ENCODE assay signal across 21 mouse cellular contexts in genomic region chr5:127918376-127918775, GRCm38 (mm10).
"Had no signal": no experiment of that assay in that cellular context is flagged by ENCODE, and none has a peak within 500 bp of the region (broad histone marks: within the 10 kb centered on the region; RNA-seq: fewer than 3 reads in every experiment).

No protein-coding gene starts in this region.

- DNase-seq: heart, postnatal 10 days; heart, postnatal 14 days; heart, postnatal 36 days; heart, postnatal 4 days; kidney, adult 11 months; kidney, adult 18-20 months; kidney, adult 2 months; kidney, adult 8-10 months; kidney, adult 9 months; kidney, postnatal 10 days; kidney, postnatal 14 days; kidney, postnatal 25 days; kidney, postnatal 36 days; kidney, postnatal 4 days; layer of hippocampus, adult 9-11 months; layer of hippocampus, postnatal 36 days had no signal

- ATAC-seq: hindbrain, postnatal 0 days; inflammation-experienced regulatory T-cells, adult 6 months; intestine, embryonic 15.5 days; intestine, embryonic 16.5 days; intestine, postnatal 0 days had no signal
